Mouse (Mus musculus): ENCODE measurements around the gene Trim80. TPM values are rescaled to one million over a fixed set of nuclear protein-coding genes. Genes with fewer than 3 reads are reported as not detected.
"Not testable (repeated sequence)": the region's sequence is repeated elsewhere in the genome, so short reads cannot be mapped to it uniquely, and the experiment has no call there.

Gene Trim80
- total RNA-seq, 2 experiments from 2014 or later: not detected

GRCm38 (mm10) chr11:115455619-115456018, 15.3 kb downstream of the Trim80 start:
- no peak for DNase-seq
- intact Hi-C loops (cut with DNase I; ENCODE audit: low total_unique reads): no loop called here

GRCm38 (mm10) chr11:115456182-115456581, 15.8 kb downstream of the Trim80 start:
- DNase-seq: no peak
- intact Hi-C loops (cut with DNase I; ENCODE audit: low total_unique reads): no loop called here

GRCm38 (mm10) chr11:115457405-115457804, 17.1 kb downstream of the Trim80 start:
- no peak for DNase-seq
- intact Hi-C loops (cut with DNase I; ENCODE audit: low total_unique reads): no loop called here

- no peak for DNase-seq
- intact Hi-C loops (cut with DNase I; ENCODE audit: low total_unique reads): no loop called here
Observed at GRCm38 (mm10) chr11:115460976-115461375, 20.6 kb downstream of the Trim80 start.

- DNase-seq: no peak
- intact Hi-C loops (cut with DNase I; ENCODE audit: low total_unique reads): no loop called here
Observed at GRCm38 (mm10) chr11:115461846-115462242, 21.5 kb downstream of the Trim80 start.

- intact Hi-C loops (cut with DNase I; ENCODE audit: low total_unique reads): no loop called here
Observed at GRCm38 (mm10) chr11:115462243-115462891, 22.0 kb downstream of the Trim80 start, which contains the start of gene Slc16a5. TSS of gene Slc16a5 (plus strand) at chr11:115462474.

GRCm38 (mm10) chr11:115463397-115463796, 23.1 kb downstream of the Trim80 start:
- DNase-seq: no peak
- intact Hi-C loops (cut with DNase I; ENCODE audit: low total_unique reads): no loop called here

More at GRCm38 (mm10) chr11:115462243-115462891, 22.0 kb downstream of the Trim80 start, which contains the start of gene Slc16a5:
- no peak for DNase-seq

- DNase-seq: no peak
- intact Hi-C loops (cut with DNase I; ENCODE audit: low total_unique reads): no loop called here
Observed at GRCm38 (mm10) chr11:115464851-115465250, 24.5 kb downstream of the Trim80 start.

- no peak for DNase-seq
- intact Hi-C loops (cut with DNase I; ENCODE audit: low total_unique reads): no loop called here
Observed at GRCm38 (mm10) chr11:115467217-115467618, 26.9 kb downstream of the Trim80 start.

- intact Hi-C loops (cut with DNase I; ENCODE audit: low total_unique reads): loop anchor here (2.0 kb wide), 2 partner anchors 53 to 113 kb away; partner anchors contain the start of gene Atp5h
- DNase-seq: no peak
Observed at GRCm38 (mm10) chr11:115472183-115472582, 31.8 kb downstream of the Trim80 start.

GRCm38 (mm10) chr11:115473626-115474275, 33.4 kb downstream of the Trim80 start:
- intact Hi-C loops (cut with DNase I; ENCODE audit: low total_unique reads): loop anchor here (2.0 kb wide), 2 partner anchors 55 to 115 kb away; partner anchors contain the start of gene Atp5h
- DNase-seq: peak; percentile 86

- DNase-seq: peak; percentile 95
- intact Hi-C loops (cut with DNase I; ENCODE audit: low total_unique reads): no loop called here
Observed at GRCm38 (mm10) chr11:115475025-115475757, 34.8 kb downstream of the Trim80 start, which contains the start of gene Armc7. TSS of gene Armc7 (plus strand) at chr11:115475667.

- no peak for DNase-seq
Observed at GRCm38 (mm10) chr11:115475758-115476237, 35.5 kb downstream of the Trim80 start.

GRCm38 (mm10) chr11:115476630-115477029, 36.3 kb downstream of the Trim80 start:
- intact Hi-C loops (cut with DNase I; ENCODE audit: low total_unique reads); DNase-seq: not testable (repeated sequence)

More at GRCm38 (mm10) chr11:115475758-115476237, 35.5 kb downstream of the Trim80 start:
- intact Hi-C loops (cut with DNase I; ENCODE audit: low total_unique reads): no loop called here

GRCm38 (mm10) chr11:115477388-115477787, 37.0 kb downstream of the Trim80 start:
- intact Hi-C loops (cut with DNase I; ENCODE audit: low total_unique reads); DNase-seq: not testable (repeated sequence)

- intact Hi-C loops (cut with DNase I; ENCODE audit: low total_unique reads): no loop called here
- DNase-seq: no peak
Observed at GRCm38 (mm10) chr11:115478296-115478938, 38.1 kb downstream of the Trim80 start.

GRCm38 (mm10) chr11:115481553-115482259, 41.4 kb downstream of the Trim80 start:
- DNase-seq: no peak
- intact Hi-C loops (cut with DNase I; ENCODE audit: low total_unique reads): no loop called here

GRCm38 (mm10) chr11:115483278-115483677, 42.9 kb downstream of the Trim80 start:
- intact Hi-C loops (cut with DNase I; ENCODE audit: low total_unique reads): no loop called here
- DNase-seq: peak; percentile 44

GRCm38 (mm10) chr11:115483726-115484125, 43.4 kb downstream of the Trim80 start:
- intact Hi-C loops (cut with DNase I; ENCODE audit: low total_unique reads): no loop called here
- peak; percentile 65 for DNase-seq

Measured in gastrocnemius, postnatal 14 days (tissue).